Mouse (Mus musculus): ENCODE data around the gene Slc40a1.

The Slc40a1 gene

GRCm38 (mm10) chr1:45882076-45882475 lies 44.2 kb downstream of the Slc40a1 start:
- no peak for DNase-seq

- no peak for DNase-seq
Observed at GRCm38 (mm10) chr1:45881228-45881832, 45.0 kb downstream of the Slc40a1 start.

GRCm38 (mm10) chr1:45877463-45877862 lies 48.9 kb downstream of the Slc40a1 start:
- no peak for DNase-seq

GRCm38 (mm10) chr1:45876450-45877198 lies 49.7 kb downstream of the Slc40a1 start:
- DNase-seq: no peak

GRCm38 (mm10) chr1:45875640-45876039 lies 50.7 kb downstream of the Slc40a1 start:
- no peak for DNase-seq

DNA sequence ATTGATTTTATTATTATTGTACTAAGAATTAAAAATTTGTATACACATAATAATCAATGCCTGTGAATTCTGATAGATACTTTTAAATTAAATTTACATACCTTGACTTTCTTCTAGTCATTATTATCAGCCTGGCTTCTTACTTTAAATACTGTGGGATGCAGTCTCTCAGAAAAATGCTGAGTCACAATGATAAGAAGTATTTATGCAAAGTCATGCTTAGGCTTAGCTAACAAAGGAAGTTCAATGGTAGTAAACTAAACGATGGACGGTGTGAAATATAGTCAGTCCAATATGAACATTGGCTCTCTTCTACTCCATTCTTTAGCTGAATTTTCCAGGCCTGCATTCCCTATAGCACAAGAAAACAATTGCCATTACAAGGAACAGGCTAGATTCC lies 53.1 kb downstream of the Slc40a1 start:
- DNase-seq: no peak

- no peak for DNase-seq
Observed at GRCm38 (mm10) chr1:45868479-45869137, 57.7 kb downstream of the Slc40a1 start.

DNA sequence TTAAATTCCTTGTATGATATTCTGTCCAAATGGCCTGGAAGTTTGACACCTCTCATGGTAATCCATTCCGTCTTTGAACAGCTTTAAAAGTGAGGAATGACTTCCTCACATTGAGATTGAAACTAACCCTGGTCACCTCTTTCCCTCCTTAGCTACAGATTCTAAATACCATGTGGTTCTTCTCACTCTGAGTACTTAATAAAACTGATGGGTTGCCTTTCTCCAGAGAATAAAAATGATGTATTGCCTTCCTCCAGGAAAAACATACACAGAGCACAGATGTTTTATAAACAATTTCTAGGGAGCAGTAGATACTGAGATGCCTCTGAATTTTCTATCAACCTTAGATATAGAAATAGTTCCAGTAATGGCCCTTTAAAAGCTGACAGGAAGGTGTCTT lies 58.3 kb downstream of the Slc40a1 start:
- no peak for DNase-seq

- no peak for DNase-seq
Observed at GRCm38 (mm10) chr1:45866288-45867018, 59.9 kb downstream of the Slc40a1 start.

- no peak for DNase-seq
Observed at GRCm38 (mm10) chr1:45865727-45866126, 60.6 kb downstream of the Slc40a1 start.

- DNase-seq: no peak
Observed at GRCm38 (mm10) chr1:45865316-45865715, 61.0 kb downstream of the Slc40a1 start.

DNA sequence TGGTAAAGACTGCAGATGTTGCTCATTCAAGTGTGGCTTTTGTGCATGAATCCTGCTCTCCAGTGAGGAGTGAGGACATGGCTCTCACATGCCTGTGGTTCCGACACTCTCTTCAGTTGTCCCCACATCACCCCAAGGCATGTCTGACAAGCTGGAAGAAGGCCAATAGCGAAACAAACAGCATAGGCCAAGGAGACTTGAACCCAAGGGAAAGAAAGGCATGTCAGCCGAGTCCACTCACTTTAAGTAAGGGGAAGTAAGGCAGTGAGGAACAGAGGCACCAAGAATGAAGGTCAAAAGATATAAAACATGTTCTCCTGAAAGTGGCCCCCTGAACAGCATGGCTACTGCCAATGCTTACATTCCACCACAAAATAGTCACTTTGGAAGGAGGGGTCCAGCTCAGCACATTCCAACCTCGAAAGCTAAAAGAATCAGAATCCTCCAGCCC lies 61.7 kb downstream of the Slc40a1 start:
- DNase-seq: no peak

- no peak for DNase-seq
Observed at GRCm38 (mm10) chr1:45863641-45864040, 62.7 kb downstream of the Slc40a1 start.

DNA sequence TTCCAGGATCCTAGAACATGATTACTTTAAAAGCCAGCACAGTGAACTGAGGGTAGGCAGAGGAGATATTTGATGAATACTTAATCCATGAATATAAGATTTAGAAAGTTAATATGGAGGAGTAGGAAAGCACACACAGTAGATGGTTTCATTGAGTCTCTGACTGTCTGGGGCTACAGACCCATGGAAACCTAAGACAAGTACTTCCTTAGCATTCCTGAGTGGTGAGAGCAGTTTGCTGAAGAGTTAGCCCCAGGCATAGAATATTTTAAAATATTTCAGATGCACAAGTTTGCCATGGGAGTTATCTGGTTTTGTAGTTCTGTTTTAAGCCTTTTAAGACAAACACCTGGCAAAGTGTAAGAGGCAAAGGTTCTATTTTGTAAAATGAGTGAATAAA lies 65.2 kb downstream of the Slc40a1 start:
- DNase-seq: no peak

- no peak for DNase-seq
Observed at GRCm38 (mm10) chr1:45860349-45860748, 66.0 kb downstream of the Slc40a1 start.

Data from thymus, postnatal 25 days (tissue).